Mouse (Mus musculus): ENCODE data around the gene Gm29609.
A peak's percentile ranks its signal among the peaks of the same experiment; 100 is the strongest.

GRCm38 (mm10) chr5:31201742-31202590 is 22.3 kb upstream of the Gm29609 start, which contains the start of gene Zfp513:
- peak; percentile 57 for TF ChIP-seq USF1 (IDR thresholded peaks at IDR 0.05; ENCODE audit: low read depth)
- TF ChIP-seq POLR2A (IDR thresholded peaks at IDR 0.05; ENCODE audit: insufficient read length, low read depth) = peak; percentile 75
- no peak for TF ChIP-seq CEBPB (IDR thresholded peaks at IDR 0.05; ENCODE audit: insufficient read depth, poor library complexity, severe bottlenecking)
- TF ChIP-seq E2F4 (IDR thresholded peaks at IDR 0.05; ENCODE audit: insufficient read depth) = no peak
- TF ChIP-seq TCF12 (IDR thresholded peaks at IDR 0.05; ENCODE audit: insufficient read depth, poor library complexity, severe bottlenecking) = no peak
- TF ChIP-seq SRF (IDR thresholded peaks at IDR 0.05; ENCODE audit: control insufficient read depth, insufficient read length, low read depth) = no peak
- TF ChIP-seq MAX (IDR thresholded peaks at IDR 0.05; ENCODE audit: low read depth) = no peak
- peak; percentile 99 for TF ChIP-seq POLR2AphosphoS2 (IDR thresholded peaks at IDR 0.05; ENCODE audit: insufficient read length, low read depth)
- peak in 2 of 3 experiments; percentile 22 to 52 for TF ChIP-seq MYOD1 (IDR thresholded peaks at IDR 0.05; ENCODE audit: control insufficient read depth in 1 of 3, insufficient read length in 2 of 3, low read depth in 2 of 3)
- TF ChIP-seq REST (IDR thresholded peaks at IDR 0.05; ENCODE audit: insufficient read depth, insufficient read length) = no peak
- peak in 2 of 3 experiments; percentile 46 to 69 for TF ChIP-seq MYOG (IDR thresholded peaks at IDR 0.05; ENCODE audit: control insufficient read depth in 1 of 3, insufficient read depth in 1 of 3, insufficient read length in 2 of 3, low read depth in 2 of 3)

All from myocyte (in vitro differentiated cells).